Mouse (Mus musculus): ENCODE results near the gene Gcgr.
"Not testable (repeated sequence)": the region's sequence is repeated elsewhere in the genome, so short reads cannot be mapped to it uniquely, and the experiment has no call there.

DNA sequence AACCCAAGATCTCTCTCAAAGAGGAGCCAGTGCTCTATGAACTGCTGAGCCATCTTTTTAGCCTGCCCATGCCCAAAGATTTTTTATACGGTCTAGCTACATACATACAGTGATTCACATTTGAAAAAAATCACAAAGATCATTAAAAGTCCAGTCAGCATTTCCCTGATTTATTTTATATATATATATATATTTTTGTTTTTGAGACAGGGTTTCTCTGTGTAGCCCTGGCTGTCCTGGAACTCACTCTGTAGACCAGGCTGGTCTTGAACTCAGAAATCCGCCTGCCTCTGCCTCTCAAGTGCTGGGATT is 52.4 kb downstream of the Gcgr start:
- TF ChIP-seq TAL1, GATA1 (IDR thresholded peaks at IDR 0.05; ENCODE audit: low read length): not testable (repeated sequence)

Data from erythroblast, embryonic 14.5 days (primary cell).